Mouse (Mus musculus) adrenal gland, adult (tissue): ENCODE data around the gene Hps3.
"Not testable (repeated sequence)": the region's sequence is repeated elsewhere in the genome, so short reads cannot be mapped to it uniquely, and the experiment has no call there.

Experiments
- DNase-seq, 2 experiments: peaks; one replicate each; pipeline ENCODE4 v3.0.0; 2022 to 2023; ENCODE audit warnings: low spot score in 1 of 2; ENCODE audit not compliant: inconsistent age in 2 of 2

Gene Hps3

GRCm38 (mm10) chr3:19953865-19954264 lies 81.2 kb downstream of the Hps3 start:
- DNase-seq = peak; percentile 86 to 92

GRCm38 (mm10) chr3:19953425-19953824 lies 81.7 kb downstream of the Hps3 start:
- DNase-seq = no peak

DNA sequence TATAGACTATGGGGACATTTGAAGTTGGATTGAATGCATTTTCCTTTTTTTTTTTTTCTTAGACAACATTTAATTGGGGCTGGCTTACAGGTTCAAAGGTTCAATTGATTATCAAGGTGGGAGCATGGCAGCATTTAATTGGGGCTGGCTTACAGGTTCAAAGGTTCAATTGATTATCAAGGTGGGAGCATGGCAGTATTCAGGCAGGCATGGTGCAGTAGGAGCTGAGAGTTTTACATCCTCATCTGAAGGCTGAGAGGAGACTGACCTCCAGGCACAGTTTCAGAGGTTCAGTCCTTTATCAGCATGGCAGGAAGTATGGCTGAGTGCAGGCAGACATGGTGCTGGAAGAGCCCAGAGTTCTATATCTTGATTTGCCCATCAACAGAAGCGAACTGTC lies 85.7 kb downstream of the Hps3 start:
- not testable (repeated sequence) for DNase-seq

DNA sequence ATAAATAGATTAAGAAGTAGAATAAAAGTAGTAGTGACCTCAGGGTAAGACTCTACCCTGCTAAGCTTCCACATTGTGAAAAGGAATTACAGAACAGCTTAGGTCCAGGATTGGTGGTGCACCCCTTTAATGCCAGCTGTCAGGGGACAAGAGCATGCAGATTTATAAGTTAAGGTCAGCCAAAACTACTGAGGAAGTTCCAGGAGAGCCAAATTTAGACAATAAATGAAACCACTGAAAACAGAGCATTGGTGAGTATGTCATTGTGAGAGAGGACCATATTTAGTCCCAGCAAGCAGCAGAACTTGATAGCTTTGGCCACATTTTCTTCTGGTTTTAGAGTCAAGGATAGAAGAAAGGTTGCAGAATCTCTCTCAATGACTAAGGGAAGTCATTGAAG lies 86.6 kb downstream of the Hps3 start:
- DNase-seq = no peak
